Mouse (Mus musculus): ENCODE results near the gene 2310009B15Rik. TPM values are rescaled to one million over a fixed set of nuclear protein-coding genes. Genes with fewer than 3 reads are reported as not detected.

Gene 2310009B15Rik
- polyA plus RNA-seq, 1 experiment from 2014 or later = 66.6 TPM

- Histone ChIP-seq H3K9ac (replicated peaks) (peak within 1 kb of the TSS; percentile 52), H3K27ac (replicated peaks) (peak within 1 kb of the TSS; percentile 81), H3K36me3 (peaks cover 6% of the 10 kb centered on the region), H3K4me2 (replicated peaks) (peak within 1 kb of the TSS; percentile 65), H3K4me1 (peaks cover 31% of the 10 kb centered on the region), H3K27me3 (peaks cover 77% of the 10 kb centered on the region), H3K9me3 (no peaks in the 10 kb centered on the region), H3K4me3 (peak within 1 kb of the TSS; percentile 60)
- under 1% methylated on average over 32 of the region's 33 CpGs for WGBS
- peak; percentile 74 for ATAC-seq (ENCODE audit: low FRiP score, low read depth)
Observed at GRCm38 (mm10) chr1:138848511-138849109, 8.0 kb downstream of the 2310009B15Rik start, which contains the start of gene Lhx9. Gene Lhx9 (minus strand): TSS chr1:138848577.

GRCm38 (mm10) chr1:138848026-138848425, 8.6 kb downstream of the 2310009B15Rik start:
- Histone ChIP-seq H3K27me3 (peaks cover 83% of the 10 kb centered on the region), H3K4me2 (replicated peaks) (peak overlapping the region; percentile 65), H3K4me3 (peak overlapping the region; percentile 60), H3K9me3 (no peaks in the 10 kb centered on the region), H3K36me3 (peaks cover 6% of the 10 kb centered on the region), H3K4me1 (peaks cover 31% of the 10 kb centered on the region), H3K27ac (replicated peaks) (peak overlapping the region; percentile 81), H3K9ac (replicated peaks) (peak overlapping the region; percentile 52)
- 0% methylated on average over 16 of the region's 16 CpGs for WGBS
- ATAC-seq (ENCODE audit: low FRiP score, low read depth) = peak; percentile 25

- under 1% methylated on average over 21 of the region's 21 CpGs for WGBS
Observed at GRCm38 (mm10) chr1:138847146-138847545, 9.5 kb downstream of the 2310009B15Rik start.

GRCm38 (mm10) chr1:138846581-138846980, 10.1 kb downstream of the 2310009B15Rik start:
- Histone ChIP-seq H3K27me3 (peaks cover 81% of the 10 kb centered on the region), H3K9me3 (no peaks in the 10 kb centered on the region), H3K27ac (replicated peaks) (peak overlapping the region; percentile 76), H3K9ac (replicated peaks) (peak overlapping the region; percentile 52), H3K4me2 (replicated peaks) (peak overlapping the region; percentile 65), H3K4me1 (peaks cover 37% of the 10 kb centered on the region), H3K36me3 (peaks cover 4% of the 10 kb centered on the region), H3K4me3 (peak overlapping the region; percentile 60)
- under 1% methylated on average over 9 of the region's 9 CpGs for WGBS
- ATAC-seq (ENCODE audit: low FRiP score, low read depth) = no peak

More at GRCm38 (mm10) chr1:138847146-138847545, 9.5 kb downstream of the 2310009B15Rik start:
- H3K36me3 ChIP-seq = peaks cover 6% of the 10 kb centered on the region
- H3K4me2 ChIP-seq (replicated peaks) = peak overlapping the region; percentile 65
- ATAC-seq (ENCODE audit: low FRiP score, low read depth) = no peak
- H3K27ac ChIP-seq (replicated peaks) = peak overlapping the region; percentile 76
- H3K9ac ChIP-seq (replicated peaks) = peak overlapping the region; percentile 52
- peaks cover 37% of the 10 kb centered on the region for H3K4me1 ChIP-seq
- no peaks in the 10 kb centered on the region for H3K9me3 ChIP-seq
- H3K4me3 ChIP-seq = peak overlapping the region; percentile 60
- H3K27me3 ChIP-seq = peaks cover 83% of the 10 kb centered on the region

GRCm38 (mm10) chr1:138846131-138846530, 10.5 kb downstream of the 2310009B15Rik start:
- Histone ChIP-seq H3K4me3 (peak overlapping the region; percentile 60), H3K9me3 (no peaks in the 10 kb centered on the region), H3K9ac (replicated peaks) (peak overlapping the region; percentile 52), H3K4me2 (replicated peaks) (peak overlapping the region; percentile 65), H3K36me3 (no peaks in the 10 kb centered on the region), H3K27ac (replicated peaks) (peak overlapping the region; percentile 76), H3K4me1 (peaks cover 42% of the 10 kb centered on the region), H3K27me3 (peaks cover 80% of the 10 kb centered on the region)
- WGBS = 2% methylated on average over 12 of the region's 12 CpGs
- no peak for ATAC-seq (ENCODE audit: low FRiP score, low read depth)

GRCm38 (mm10) chr1:138845481-138845880, 11.2 kb downstream of the 2310009B15Rik start:
- H3K9me3 ChIP-seq = no peaks in the 10 kb centered on the region
- no peak for ATAC-seq (ENCODE audit: low FRiP score, low read depth)
- H3K36me3 ChIP-seq = no peaks in the 10 kb centered on the region
- H3K4me2 ChIP-seq (replicated peaks) = peak overlapping the region; percentile 65
- peak overlapping the region; percentile 60 for H3K4me3 ChIP-seq
- peaks cover 44% of the 10 kb centered on the region for H3K4me1 ChIP-seq
- H3K9ac ChIP-seq (replicated peaks) = peak overlapping the region; percentile 52
- WGBS = 9% methylated on average over 3 of the region's 3 CpGs
- peak overlapping the region; percentile 76 for H3K27ac ChIP-seq (replicated peaks)
- peaks cover 75% of the 10 kb centered on the region for H3K27me3 ChIP-seq

- peak overlapping the region; percentile 65 for H3K4me2 ChIP-seq (replicated peaks)
- H3K36me3 ChIP-seq = no peaks in the 10 kb centered on the region
- no peaks in the 10 kb centered on the region for H3K9me3 ChIP-seq
- no peak for ATAC-seq (ENCODE audit: low FRiP score, low read depth)
- H3K27ac ChIP-seq (replicated peaks) = peak overlapping the region; percentile 93
- peak overlapping the region; percentile 60 for H3K4me3 ChIP-seq
- H3K4me1 ChIP-seq = peaks cover 40% of the 10 kb centered on the region
- peak overlapping the region; percentile 82 for H3K9ac ChIP-seq (replicated peaks)
- peaks cover 73% of the 10 kb centered on the region for H3K27me3 ChIP-seq
- WGBS = 0% methylated on average over 3 of the region's 3 CpGs
Observed at GRCm38 (mm10) chr1:138844166-138844565, 12.5 kb downstream of the 2310009B15Rik start.

- Histone ChIP-seq H3K9ac (replicated peaks) (peak overlapping the region; percentile 82), H3K27me3 (peaks cover 72% of the 10 kb centered on the region), H3K27ac (replicated peaks) (peak overlapping the region; percentile 93), H3K4me1 (peaks cover 34% of the 10 kb centered on the region), H3K36me3 (no peaks in the 10 kb centered on the region), H3K9me3 (no peaks in the 10 kb centered on the region), H3K4me3 (peak overlapping the region; percentile 60), H3K4me2 (replicated peaks) (peak overlapping the region; percentile 65)
- peak; percentile 53 for ATAC-seq (ENCODE audit: low FRiP score, low read depth)
- 2% methylated on average over 35 of the region's 35 CpGs for whole genome bisulfite sequencing
Observed at GRCm38 (mm10) chr1:138843361-138844091, 13.1 kb downstream of the 2310009B15Rik start.

- H3K9ac ChIP-seq (replicated peaks) = peak overlapping the region; percentile 82
- no peaks in the 10 kb centered on the region for H3K9me3 ChIP-seq
- WGBS = 2% methylated on average over 10 of the region's 10 CpGs
- peak overlapping the region; percentile 65 for H3K4me2 ChIP-seq (replicated peaks)
- peaks cover 29% of the 10 kb centered on the region for H3K4me1 ChIP-seq
- H3K36me3 ChIP-seq = no peaks in the 10 kb centered on the region
- peak overlapping the region; percentile 60 for H3K4me3 ChIP-seq
- no peak for ATAC-seq (ENCODE audit: low FRiP score, low read depth)
- H3K27me3 ChIP-seq = peaks cover 72% of the 10 kb centered on the region
- peak overlapping the region; percentile 93 for H3K27ac ChIP-seq (replicated peaks)
Observed at GRCm38 (mm10) chr1:138842756-138843155, 13.9 kb downstream of the 2310009B15Rik start.

- no peaks in the 10 kb centered on the region for H3K36me3 ChIP-seq
- H3K4me1 ChIP-seq = peaks cover 31% of the 10 kb centered on the region
- no peaks in the 10 kb centered on the region for H3K9me3 ChIP-seq
- H3K27me3 ChIP-seq = peaks cover 72% of the 10 kb centered on the region
- 0% methylated on average over 8 of the region's 8 CpGs for WGBS
- peak overlapping the region; percentile 93 for H3K27ac ChIP-seq (replicated peaks)
- H3K9ac ChIP-seq (replicated peaks) = peak overlapping the region; percentile 82
- peak overlapping the region; percentile 60 for H3K4me3 ChIP-seq
- peak; percentile 76 for ATAC-seq (ENCODE audit: low FRiP score, low read depth)
- H3K4me2 ChIP-seq (replicated peaks) = peak overlapping the region; percentile 65
Observed at GRCm38 (mm10) chr1:138842315-138842714, 14.3 kb downstream of the 2310009B15Rik start.

GRCm38 (mm10) chr1:138841306-138842095, 15.2 kb downstream of the 2310009B15Rik start:
- H3K27me3 ChIP-seq = peaks cover 72% of the 10 kb centered on the region
- peak; percentile 35; the same call in 1 of the 2 replicates for ATAC-seq (ENCODE audit: low FRiP score, low read depth)
- peak overlapping the region; percentile 60 for H3K4me3 ChIP-seq
- H3K27ac ChIP-seq (replicated peaks) = peak overlapping the region; percentile 93
- peak overlapping the region; percentile 82 for H3K9ac ChIP-seq (replicated peaks)
- under 1% methylated on average over 54 of the region's 54 CpGs for WGBS
- H3K4me2 ChIP-seq (replicated peaks) = peak overlapping the region; percentile 65
- H3K4me1 ChIP-seq = peaks cover 29% of the 10 kb centered on the region
- H3K36me3 ChIP-seq = no peaks in the 10 kb centered on the region
- H3K9me3 ChIP-seq = no peaks in the 10 kb centered on the region
